8 mouse cellular contexts compared by ENCODE assay signal in genomic region chrX:48343966-48344642, GRCm38 (mm10). TPM values are rescaled to one million over a fixed set of nuclear protein-coding genes. Genes with fewer than 3 reads are reported as not detected.
A peak's percentile ranks its signal among the peaks of the same experiment; 100 is the strongest.
DNase-seq lines count a peak whose midpoint lies in the region; ATAC-seq and TF ChIP-seq lines count a peak whose summit lies in the region.

No protein-coding gene starts in this region.

- peak; percentile 69 for DNase-seq in cerebellum, adult 11-12 months
- no peak for DNase-seq in cerebellum, adult 8-10 months
- DNase-seq in spleen, adult 2 months (ENCODE audit: low read depth in 1 of 2, low spot score in 2 of 2), result peak in 1 of 2 experiments; percentile 14
- DNase-seq in spleen, adult 12 weeks (ENCODE audit: low spot score), result no peak
- peak; percentile 14 for DNase-seq in liver, postnatal 0 days
- no peak for DNase-seq in frontal cortex, postnatal 14 days (ENCODE audit: low spot score in 2 of 2)

- H3K27me3 ChIP-seq in spleen, adult 2 months (ENCODE audit: control insufficient read depth, insufficient read depth, low read length), result peaks cover 5% of the 10 kb centered on the region; the same call in 1 of the 2 replicates
- H3K27me3 ChIP-seq in hindbrain, embryonic 13.5 days, result no peaks in the 10 kb centered on the region
- 0 out of 2 replicates have a peak, but pooled peaks cover 3% of the 10 kb centered on the region for H3K27me3 ChIP-seq in liver, postnatal 0 days (ENCODE audit: insufficient read depth, low read length)
- no peaks in the 10 kb centered on the region for H3K27me3 ChIP-seq in stomach, embryonic 16.5 days (ENCODE audit: control insufficient read depth, insufficient read depth, low read length)

- peak overlapping the region; percentile 59 for H3K4me3 ChIP-seq in spleen, adult 2 months (ENCODE audit: extremely low read depth, insufficient read depth, insufficient read length)
- H3K4me3 ChIP-seq in hindbrain, embryonic 13.5 days, result peak overlapping the region; percentile 59
- peak overlapping the region; percentile 61 for H3K4me3 ChIP-seq in liver, postnatal 0 days (ENCODE audit: low read depth, low read length)
- peak overlapping the region; percentile 61 for H3K4me3 ChIP-seq in stomach, embryonic 16.5 days (replicated peaks; ENCODE audit: low read length)

- H3K4me1 ChIP-seq in spleen, adult 2 months (ENCODE audit: control insufficient read depth, insufficient read depth, insufficient read length), result no peaks in the 10 kb centered on the region; the same call in 1 of the 2 replicates
- peaks cover 10% of the 10 kb centered on the region for H3K4me1 ChIP-seq in hindbrain, embryonic 13.5 days (replicated peaks)
- H3K4me1 ChIP-seq in liver, postnatal 0 days (ENCODE audit: insufficient read depth), result no peaks in the 10 kb centered on the region; the same call in none of the 2 replicates
- 0 out of 2 replicates have a peak, but pooled peaks cover 3% of the 10 kb centered on the region for H3K4me1 ChIP-seq in stomach, embryonic 16.5 days (ENCODE audit: control insufficient read depth, insufficient read depth, low read length)

- TF ChIP-seq CTCF in spleen, adult 2 months (IDR thresholded peaks at IDR 0.05; ENCODE audit: extremely low read depth, insufficient read depth, insufficient read length, insufficient replicate concordance), result no peak
- TF ChIP-seq CTCF in liver, postnatal 0 days (IDR thresholded peaks at IDR 0.05; ENCODE audit: low read depth), result no peak

- ATAC-seq in hindbrain, embryonic 13.5 days (ENCODE audit: low FRiP score), result peak; percentile 43
- ATAC-seq in liver, postnatal 0 days, result peak; percentile 11; the same call in 1 of the 2 replicates
- no peak for ATAC-seq in stomach, embryonic 16.5 days (ENCODE audit: insufficient read depth, low FRiP score)

- no peak for TF ChIP-seq EP300 in liver, postnatal 0 days (IDR thresholded peaks at IDR 0.05; ENCODE audit: low read depth)

- H3K4me2 ChIP-seq in hindbrain, embryonic 13.5 days, result peak overlapping the region; percentile 55
- H3K4me2 ChIP-seq in liver, postnatal 0 days (ENCODE audit: low read depth, low read length), result peak overlapping the region; percentile 89
- peak overlapping the region; percentile 69 for H3K4me2 ChIP-seq in stomach, embryonic 16.5 days (ENCODE audit: low read depth, low read length)

- TF ChIP-seq POLR2A in spleen, adult 2 months (IDR thresholded peaks at IDR 0.05; ENCODE audit: low read depth, low read length), result no peak

- no peaks in the 10 kb centered on the region for H3K36me3 ChIP-seq in spleen, adult 2 months (ENCODE audit: control insufficient read depth, insufficient read depth, low read length)
- H3K36me3 ChIP-seq in hindbrain, embryonic 13.5 days, result no peaks in the 10 kb centered on the region
- no peaks in the 10 kb centered on the region for H3K36me3 ChIP-seq in liver, postnatal 0 days (replicated peaks; ENCODE audit: insufficient read depth, low read length)
- H3K36me3 ChIP-seq in stomach, embryonic 16.5 days (ENCODE audit: control insufficient read depth, insufficient read depth, low read length), result no peaks in the 10 kb centered on the region

- H3K9ac ChIP-seq in hindbrain, embryonic 13.5 days, result peak overlapping the region; percentile 76
- peak overlapping the region; percentile 70 for H3K9ac ChIP-seq in liver, postnatal 0 days (replicated peaks)
- peak overlapping the region; percentile 72 for H3K9ac ChIP-seq in stomach, embryonic 16.5 days (ENCODE audit: low read length)

- 0 out of 2 replicates have a peak overlapping the region, but pooled peaks have one; percentile 33 for H3K27ac ChIP-seq in spleen, adult 2 months (ENCODE audit: insufficient read depth, low read length)
- peak overlapping the region; percentile 81 for H3K27ac ChIP-seq in hindbrain, embryonic 13.5 days
- H3K27ac ChIP-seq in liver, postnatal 0 days (ENCODE audit: low read depth), result peak overlapping the region; percentile 66
- peak overlapping the region; percentile 64 for H3K27ac ChIP-seq in stomach, embryonic 16.5 days (ENCODE audit: low read length)

- H3K9me3 ChIP-seq in hindbrain, embryonic 13.5 days, result no peaks in the 10 kb centered on the region
- no peaks in the 10 kb centered on the region for H3K9me3 ChIP-seq in liver, postnatal 0 days (ENCODE audit: low read length)
- no peaks in the 10 kb centered on the region for H3K9me3 ChIP-seq in stomach, embryonic 16.5 days (replicated peaks; ENCODE audit: control insufficient read depth, low read length)

- WGBS in spleen, adult 2 months, result 24% methylated on average over 29 of the region's 30 CpGs
- WGBS in hindbrain, embryonic 13.5 days, result 13% methylated on average over 29 of the region's 30 CpGs
- WGBS in liver, postnatal 0 days (ENCODE audit: insufficient replicate concordance), result 17% methylated on average over 29 of the region's 30 CpGs
- 11% methylated on average over 26 of the region's 30 CpGs for WGBS in stomach, embryonic 16.5 days

RNA-seq across cellular contexts. Expression of gene Bcorl1, which starts 2.9 kb away (rescaled TPM):
- polyA plus RNA-seq in spleen, adult 2 months (2012; rRNA removed), result 3.1 and 3.4 TPM in 2 replicates
- 7.6 and 7.8 TPM in 2 replicates for polyA plus RNA-seq in hindbrain, embryonic 13.5 days (2015; fragmentation: Nextera tagmentation; extraction: Ambion mirVana)
- 1.5 TPM in 2 replicates for polyA plus RNA-seq in liver, postnatal 0 days (2015; fragmentation: Nextera tagmentation; extraction: Ambion mirVana)
- 5.2 TPM in 2 replicates for polyA plus RNA-seq in stomach, embryonic 16.5 days (2015; fragmentation: Nextera tagmentation; extraction: Ambion mirVana)

Comparison
In these comparisons a context has a peak if more than half of its experiments do, and no peak if none do; other contexts are left out.
1. DNase-seq: peak in cerebellum, adult 11-12 months (single experiment) and liver, postnatal 0 days (single experiment); none in cerebellum, adult 8-10 months (single experiment), spleen, adult 12 weeks (single experiment) and frontal cortex, postnatal 14 days (0 of 2).
2. Peak in every context shown above with its lines, with median percentiles within 50 percentile points of each other: H3K27ac ChIP-seq, H3K4me3 ChIP-seq, H3K4me2 ChIP-seq and H3K9ac ChIP-seq.